Mouse (Mus musculus): ENCODE results near the gene Mrpl12. TPM values are rescaled to one million over a fixed set of nuclear protein-coding genes. Genes with fewer than 3 reads are reported as not detected.

The Mrpl12 gene
- total RNA-seq, 2 experiments from 2014 or later, result 70.4 to 71.7 TPM

Other genes with a start within 250 kb of the Mrpl12 start
- 1,000 to 10,000 TPM; 1,262 to 1,401 TPM for gene Actg1, start 136.1 kb upstream of the Mrpl12 start, total RNA-seq (2021)
- 1 to 10 TPM in 1 of 2 experiments, not detected in 1; 1.0 TPM for gene Fscn2, start 123.1 kb upstream of the Mrpl12 start, total RNA-seq (2021)
- gene Faap100, start 105.8 kb upstream of the Mrpl12 start, total RNA-seq (2021), result 10 to 100 TPM; 17.3 to 21.6 TPM
- 10 to 100 TPM; 59.9 to 64.4 TPM for gene Nploc4, start 46.9 kb upstream of the Mrpl12 start, total RNA-seq (2021)
- under 1 TPM in 1 of 2 experiments, not detected in 1; 0.30 TPM for gene Tspan10, start 42.0 kb upstream of the Mrpl12 start, total RNA-seq (2021)
- gene Pde6g, start 31.1 kb upstream of the Mrpl12 start, total RNA-seq (2021), result under 1 TPM; 0.48 to 0.90 TPM
- 10 to 100 TPM; 13.2 to 15.6 TPM for gene Oxld1, start 26.5 kb upstream of the Mrpl12 start, total RNA-seq (2021)
- 10 to 100 TPM; 25.3 to 31.8 TPM for gene Ccdc137, start 26.5 kb upstream of the Mrpl12 start, total RNA-seq (2021)
- gene Arl16, start 17.0 kb upstream of the Mrpl12 start, total RNA-seq (2021), result 10 to 100 TPM; 48.3 to 49.8 TPM
- 10 to 100 TPM; 18.7 to 20.4 TPM for gene Slc25a10, start 7.2 kb downstream of the Mrpl12 start, total RNA-seq (2021)
- gene Gcgr, start 46.1 kb downstream of the Mrpl12 start, total RNA-seq (2021), result under 1 TPM; 0.15 to 0.18 TPM
- gene Mcrip1, start 65.1 kb downstream of the Mrpl12 start, total RNA-seq (2021), result 10 to 100 TPM; 71.3 to 71.6 TPM
- not detected for gene Ppp1r27, start 66.5 kb downstream of the Mrpl12 start, total RNA-seq (2021)
- 100 to 1,000 TPM; 118 to 122 TPM for gene P4hb, start 88.6 kb downstream of the Mrpl12 start, total RNA-seq (2021)
- 100 to 1,000 TPM; 266 to 282 TPM for gene Arhgdia, start 97.0 kb downstream of the Mrpl12 start, total RNA-seq (2021)
- gene Alyref, start 113.8 kb downstream of the Mrpl12 start, total RNA-seq (2021), result 10 to 100 TPM; 60.0 to 67.6 TPM
- gene Anapc11, start 113.8 kb downstream of the Mrpl12 start, total RNA-seq (2021), result 100 to 1,000 TPM in 1 of 2 experiments, 10 to 100 TPM in 1; 85.0 to 103 TPM
- gene Npb, start 123.9 kb downstream of the Mrpl12 start, total RNA-seq (2021), result 1 to 10 TPM; 1.2 to 1.8 TPM
- 100 to 1,000 TPM; 138 to 157 TPM for gene Pcyt2, start 133.3 kb downstream of the Mrpl12 start, total RNA-seq (2021)
- 10 to 100 TPM; 40.7 to 41.5 TPM for gene Sirt7, start 140.6 kb downstream of the Mrpl12 start, total RNA-seq (2021)
- gene Mafg, start 149.0 kb downstream of the Mrpl12 start, total RNA-seq (2021), result 10 to 100 TPM; 77.3 to 86.3 TPM
- 1 to 10 TPM; 1.8 to 2.1 TPM for gene Pycr1, start 159.2 kb downstream of the Mrpl12 start, total RNA-seq (2021)
- 1 to 10 TPM; 4.2 to 4.4 TPM for gene Myadml2, start 163.5 kb downstream of the Mrpl12 start, total RNA-seq (2021)
- 1 to 10 TPM; 3.6 to 3.7 TPM for gene Notum, start 176.6 kb downstream of the Mrpl12 start, total RNA-seq (2021)
- gene Aspscr1, start 188.4 kb downstream of the Mrpl12 start, total RNA-seq (2021), result 10 to 100 TPM; 45.6 to 47.6 TPM
- gene Cenpx, start 229.1 kb downstream of the Mrpl12 start, total RNA-seq (2021), result 10 to 100 TPM; 15.5 to 15.7 TPM
- gene Lrrc45, start 229.3 kb downstream of the Mrpl12 start, total RNA-seq (2021), result 10 to 100 TPM; 56.6 to 69.3 TPM
- 10 to 100 TPM; 36.5 to 41.0 TPM for gene Rac3, start 236.9 kb downstream of the Mrpl12 start, total RNA-seq (2021)
- gene Dcxr, start 242.7 kb downstream of the Mrpl12 start, total RNA-seq (2021), result 10 to 100 TPM in 1 of 2 experiments, 1 to 10 TPM in 1; 8.1 to 10.8 TPM
- gene Cbr2, start 247.5 kb downstream of the Mrpl12 start, total RNA-seq (2021), result 1 to 10 TPM; 1.7 to 2.3 TPM

Measured in layer of hippocampus, postnatal 36 days (tissue).